In genomic region chr4:155675991-155676390, GRCm38 (mm10) we compare ENCODE assay signal across 8 mouse cellular contexts. TPM values are rescaled to one million over a fixed set of nuclear protein-coding genes. Genes with fewer than 3 reads are reported as not detected.
DNase-seq lines count a peak whose midpoint lies in the region; ATAC-seq lines count a peak whose summit lies in the region.
"Had no signal": no experiment of that assay in that cellular context is flagged by ENCODE, and none has a peak within 500 bp of the region (broad histone marks: within the 10 kb centered on the region; RNA-seq: fewer than 3 reads in every experiment).

No protein-coding gene starts in this region.

- peak; percentile 47 for DNase-seq in kidney, postnatal 10 days
- DNase-seq in kidney, adult 8-10 months = no peak
- peak; percentile 50 for DNase-seq in 416B (ENCODE audit: low read depth)
- DNase-seq in CD4-positive helper T cell, adult 2 months (ENCODE audit: low read depth, low spot score) = peak; percentile 43
- DNase-seq in embryo, embryonic 9.5 days (ENCODE audit: extremely low spot score) = no peak

- ATAC-seq in common myeloid progenitor, adult 5-6 weeks (replicated peaks; ENCODE audit: low read depth, poor library complexity, severe bottlenecking) = peak; percentile 71
- ATAC-seq in frontal cortex, adult (ENCODE audit: low TSS enrichment) = no peak

RNA-seq across cellular contexts. Expression of gene Mib2, which starts 7.0 kb away (rescaled TPM):
- 18.9 and 21.1 TPM in 2 replicates for total RNA-seq in common myeloid progenitor, adult 5-6 weeks (2017)

RNA-seq across cellular contexts. Expression of gene Fndc10, which starts 18.2 kb away (rescaled TPM):
- 2.9 and 3.2 TPM in 2 replicates for total RNA-seq in common myeloid progenitor, adult 5-6 weeks (2017)

RNA-seq across cellular contexts. Expression of gene Mmp23, which starts 22.8 kb away (rescaled TPM):
- 0.91 TPM in 1 of 2 replicates, not detected in the other for total RNA-seq in common myeloid progenitor, adult 5-6 weeks (2017)

RNA-seq across cellular contexts. Expression of gene Ssu72, which starts 28.6 kb away (rescaled TPM):
- total RNA-seq in common myeloid progenitor, adult 5-6 weeks (2017) = 73.2 and 108 TPM in 2 replicates

RNA-seq across cellular contexts. Expression of gene Gm10563, which starts 30.8 kb away (rescaled TPM):
- total RNA-seq in common myeloid progenitor, adult 5-6 weeks (2017) = not detected in 2 replicates
- total RNA-seq: layer of hippocampus, postnatal 14 days had no signal

Comparison
In these comparisons a context has a peak if more than half of its experiments do, and no peak if none do; other contexts are left out.
1. DNase-seq: peak in kidney, postnatal 10 days (single experiment), 416B (single experiment) and CD4-positive helper T cell, adult 2 months (single experiment); none in kidney, adult 8-10 months (0 of 2) and embryo, embryonic 9.5 days (single experiment).